Mouse (Mus musculus) heart, embryonic 10.5 days (tissue): ENCODE data around the gene Stx2. TPM values are rescaled to one million over a fixed set of nuclear protein-coding genes. Genes with fewer than 3 reads are reported as not detected.
"Not testable (repeated sequence)": the region's sequence is repeated elsewhere in the genome, so short reads cannot be mapped to it uniquely, and the experiment has no call there.

Experiments
- DNase-seq: peaks from one replicate; pipeline ENCODE4 v3.0.0-alpha.2; 2017; ENCODE audit warnings: low spot score
- H3K27ac ChIP-seq: fragments of 300-500 bp; sonication (generic); 2 replicates; pipeline ENCODE4 v1.5.1; 2016; ENCODE audit warnings: mild to moderate bottlenecking
- H3K27me3 ChIP-seq: fragments of 300-500 bp; sonication (generic); 2 replicates; pipeline ENCODE4 v1.6.1; 2016; ENCODE audit warnings: mild to moderate bottlenecking; ENCODE audit not compliant: poor library complexity, insufficient read depth, severe bottlenecking
- H3K36me3 ChIP-seq: fragments of 300-500 bp; sonication (generic); 2 replicates; pipeline ENCODE4 v1.6.1; 2016; ENCODE audit warnings: mild to moderate bottlenecking, moderate library complexity
- H3K4me1 ChIP-seq: fragments of 300-500 bp; sonication (generic); 2 replicates; pipeline ENCODE4 v1.6.1; 2016; ENCODE audit warnings: mild to moderate bottlenecking
- H3K4me3 ChIP-seq: fragments of 300-500 bp; sonication (generic); 2 replicates; pipeline ENCODE4 v1.5.1; 2016; ENCODE audit warnings: mild to moderate bottlenecking, moderate library complexity
- H3K9me3 ChIP-seq: fragments of 300-500 bp; sonication (generic); 2 replicates; pipeline ENCODE4 v1.6.1; 2016; ENCODE audit warnings: mild to moderate bottlenecking, moderate library complexity
- WGBS: fragments of 180-500 bp; shearing (Covaris S2); methylation state at CpG from one replicate; pipeline ENCODE4 v1.1.7; 2016; 5-methylcytosine and 5-hydroxymethylcytosine counted together
- polyA plus RNA-seq: library from polyadenylated mRNA; unstranded; fragments of >200 nt; fragmentation: Nextera tagmentation; extraction: Ambion mirVana; gene quantifications from 2 replicates; pipeline ENCODE4 v1.2.1, GENCODE M21; 2016

The Stx2 gene
- polyA plus RNA-seq, 1 experiment from 2014 or later = 23.9 TPM

DNA sequence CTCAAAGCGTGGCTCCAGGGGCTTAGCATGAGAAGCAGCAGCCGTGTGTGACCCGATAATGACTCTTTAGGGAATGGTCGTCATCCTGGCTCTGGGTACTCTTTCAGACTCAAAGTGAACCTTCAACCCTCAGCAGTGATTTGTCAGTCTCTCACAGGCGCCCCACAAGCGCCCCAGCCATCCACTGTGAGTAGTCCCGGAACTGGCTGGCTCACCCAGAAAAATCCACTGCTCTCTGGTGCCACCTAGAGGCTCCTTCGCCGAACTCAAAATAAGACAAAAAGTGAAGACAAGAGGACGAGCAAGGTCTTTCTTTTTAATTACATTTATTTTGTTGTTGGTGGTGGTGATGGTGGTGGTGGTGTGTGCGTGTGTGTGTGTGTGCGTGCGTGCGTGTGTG, 37.1 kb downstream of the Stx2 start:
- no peak overlapping the region for H3K27ac ChIP-seq
- H3K4me1 ChIP-seq = no peaks in the 10 kb centered on the region
- H3K27me3 ChIP-seq = no peaks in the 10 kb centered on the region
- H3K36me3 ChIP-seq = no peaks in the 10 kb centered on the region
- H3K9me3 ChIP-seq = no peaks in the 10 kb centered on the region
- no peak overlapping the region for H3K4me3 ChIP-seq
- no peak for DNase-seq
- WGBS = 18% methylated on average over 14 of the region's 14 CpGs

- H3K27me3 ChIP-seq = no peaks in the 10 kb centered on the region
- no peak for DNase-seq
- no peaks in the 10 kb centered on the region for H3K9me3 ChIP-seq
- WGBS = 60% methylated on average over 10 of the region's 10 CpGs
- H3K4me1 ChIP-seq = no peaks in the 10 kb centered on the region
- no peak overlapping the region for H3K27ac ChIP-seq
- no peaks in the 10 kb centered on the region for H3K36me3 ChIP-seq
- H3K4me3 ChIP-seq = no peak overlapping the region
These were observed 37.5 kb downstream of the Stx2 start for GRCm38 (mm10) chr5:128970878-128971277.

GRCm38 (mm10) chr5:128964353-128964752, 44.0 kb downstream of the Stx2 start:
- DNase-seq = no peak
- Histone ChIP-seq H3K27me3 (no peaks in the 10 kb centered on the region), H3K9me3 (peaks cover 11% of the 10 kb centered on the region), H3K36me3 (no peaks in the 10 kb centered on the region), H3K4me1 (no peaks in the 10 kb centered on the region), H3K4me3 (no peak overlapping the region), H3K27ac (no peak overlapping the region)
- WGBS = 50% methylated on average over 4 of the region's 4 CpGs

GRCm38 (mm10) chr5:128958916-128959315, 49.5 kb downstream of the Stx2 start:
- H3K27ac ChIP-seq = no peak overlapping the region
- no peaks in the 10 kb centered on the region for H3K36me3 ChIP-seq
- no peak for DNase-seq
- H3K27me3 ChIP-seq = no peaks in the 10 kb centered on the region
- H3K9me3 ChIP-seq = peaks cover 11% of the 10 kb centered on the region
- H3K4me1 ChIP-seq = no peaks in the 10 kb centered on the region
- H3K4me3 ChIP-seq = no peak overlapping the region
- WGBS = 85% methylated on average over 3 of the region's 3 CpGs

- Histone ChIP-seq H3K27me3 (peaks cover 41% of the 10 kb centered on the region), H3K4me1 (peaks cover 21% of the 10 kb centered on the region)
- H3K4me3 ChIP-seq, H3K27ac ChIP-seq, H3K9me3 ChIP-seq, H3K36me3 ChIP-seq, DNase-seq: not testable (repeated sequence)
- WGBS = 82% methylated on average over 5 of the region's 5 CpGs
These were observed 54.0 kb downstream of the Stx2 start for GRCm38 (mm10) chr5:128954371-128954770.

DNA sequence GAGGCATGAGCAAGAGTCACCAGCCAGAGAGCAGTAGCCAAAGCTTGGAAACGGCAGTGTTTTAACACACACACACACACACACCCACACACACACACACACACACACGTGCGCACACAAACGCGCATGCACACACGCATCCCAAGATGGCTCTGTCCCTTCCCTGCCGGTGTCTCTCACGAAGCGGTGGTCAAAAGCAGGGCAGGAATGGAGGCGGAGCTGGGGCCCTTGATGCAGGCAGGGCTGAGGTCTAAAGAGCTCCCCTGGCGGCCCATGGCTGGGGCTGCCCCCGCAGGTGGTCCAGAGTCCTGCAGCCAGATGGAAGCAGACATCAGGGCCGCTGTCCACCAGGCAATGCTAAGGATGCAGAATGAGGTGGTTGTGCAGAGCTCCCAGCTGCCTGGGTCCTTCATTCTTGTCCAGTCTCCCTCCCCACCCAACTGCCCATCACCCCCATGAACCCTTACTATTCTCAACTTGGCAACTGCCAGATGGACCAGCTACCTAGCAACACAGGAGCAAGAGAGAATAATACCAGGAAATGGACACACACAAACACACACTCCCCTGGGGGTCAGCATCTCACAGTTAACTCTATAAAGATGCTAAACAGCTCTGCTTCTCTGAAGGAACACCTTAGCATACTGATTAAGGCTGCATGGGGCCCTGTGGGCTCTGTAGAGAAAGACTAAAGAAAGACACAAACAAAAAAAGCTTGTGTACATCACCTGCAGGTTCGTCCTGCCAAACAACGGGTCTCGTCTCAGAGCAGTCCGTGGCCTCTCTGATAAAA, 54.9 kb downstream of the Stx2 start, which contains the start of gene Rimbp2:
Gene Rimbp2 (minus strand): TSS at position 209 of the 793 bp plus-strand sequence.
- Histone ChIP-seq H3K4me1 (peaks cover 21% of the 10 kb centered on the region), H3K27ac (peak within 1 kb of the TSS; percentile 59; the same call in 1 of the 2 replicates), H3K9me3 (0 out of 2 replicates have a peak, but pooled peaks cover 2% of the 10 kb centered on the region), H3K4me3 (peak within 1 kb of the TSS; percentile 63), H3K36me3 (no peaks in the 10 kb centered on the region), H3K27me3 (peaks cover 41% of the 10 kb centered on the region)
- DNase-seq = peak; percentile 84
- 11% methylated on average over 17 of the region's 17 CpGs for WGBS

DNA sequence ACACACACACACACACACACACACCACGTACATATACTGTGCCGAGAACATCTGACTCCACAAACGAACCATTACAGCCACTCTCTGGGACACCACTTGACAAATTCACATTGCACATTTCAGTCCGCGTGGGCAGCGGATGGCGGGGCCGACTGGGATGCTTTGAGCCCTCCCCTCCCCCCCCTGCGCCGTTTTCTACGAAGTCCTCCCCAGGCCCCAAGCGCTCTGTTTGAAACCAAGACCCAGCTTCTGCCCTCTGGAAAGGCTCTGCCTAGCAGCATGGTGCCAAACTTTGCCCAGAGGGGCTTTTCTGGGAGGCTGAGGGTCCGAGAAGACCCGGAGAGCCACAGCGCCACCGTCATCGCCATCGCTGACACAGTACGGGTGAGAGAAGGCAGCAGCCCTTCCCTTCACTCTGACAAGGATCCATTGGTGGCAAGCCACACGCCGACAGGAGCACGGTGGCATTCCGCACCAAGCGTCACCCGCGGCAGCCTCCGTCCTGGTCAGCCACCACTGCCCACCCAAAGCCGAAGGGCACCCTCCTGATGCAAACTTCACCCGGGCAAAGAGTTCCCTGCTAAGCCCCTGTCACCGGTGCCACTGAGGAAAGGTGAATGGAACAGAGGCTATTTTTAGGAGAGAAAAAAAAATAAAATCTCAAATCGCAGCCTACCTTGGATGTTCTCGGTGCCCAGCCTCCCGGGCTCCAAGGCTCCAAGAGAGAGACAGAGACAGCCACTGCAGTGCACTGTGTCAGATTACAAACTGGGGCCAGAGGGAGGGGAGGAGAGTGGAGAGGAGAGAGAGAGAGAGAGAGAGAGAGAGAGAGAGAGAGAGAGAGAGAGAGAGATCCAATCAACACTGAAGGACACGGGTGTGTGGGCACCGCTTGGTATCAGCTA, 55.8 kb downstream of the Stx2 start:
- no peak for DNase-seq
- 0 out of 2 replicates have a peak, but pooled peaks cover 2% of the 10 kb centered on the region for H3K9me3 ChIP-seq
- peaks cover 41% of the 10 kb centered on the region for H3K27me3 ChIP-seq
- H3K36me3 ChIP-seq = no peaks in the 10 kb centered on the region
- peak overlapping the region; percentile 59; the same call in 1 of the 2 replicates for H3K27ac ChIP-seq
- H3K4me3 ChIP-seq = peak overlapping the region; percentile 63
- H3K4me1 ChIP-seq = peaks cover 21% of the 10 kb centered on the region
- 2% methylated on average over 35 of the region's 35 CpGs for WGBS

DNA sequence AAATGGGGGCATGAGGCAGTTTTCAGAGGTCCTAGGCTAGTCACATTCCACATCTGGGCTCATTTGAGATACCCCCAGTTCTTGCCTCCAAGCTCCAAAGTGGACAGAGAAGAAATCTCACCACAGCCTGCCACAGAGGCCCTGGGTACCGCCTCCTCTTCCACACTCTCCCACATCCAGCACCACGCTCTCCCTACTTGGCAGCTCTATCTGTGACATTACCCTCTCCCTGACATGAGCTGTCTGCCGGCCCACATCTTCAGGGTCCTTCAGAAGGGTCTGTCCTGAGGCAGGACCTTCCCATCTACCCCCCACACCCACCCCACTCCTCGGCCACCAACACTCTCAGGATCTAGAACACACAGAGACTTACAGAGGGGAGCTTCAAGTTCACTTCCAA, 56.9 kb downstream of the Stx2 start:
- no peak overlapping the region for H3K27ac ChIP-seq
- H3K4me3 ChIP-seq = peak overlapping the region; percentile 63; the same call in 1 of the 2 replicates

GRCm38 (mm10) chr5:128947093-128947492, 61.3 kb downstream of the Stx2 start:
- H3K4me1 ChIP-seq = peaks cover 6% of the 10 kb centered on the region; the same call in 1 of the 2 replicates
- 78% methylated on average over 5 of the region's 5 CpGs for WGBS
- H3K4me3 ChIP-seq = no peak overlapping the region
- no peak overlapping the region for H3K27ac ChIP-seq
- H3K27me3 ChIP-seq = peaks cover 23% of the 10 kb centered on the region
- H3K36me3 ChIP-seq = no peaks in the 10 kb centered on the region
- DNase-seq = no peak
- 0 out of 2 replicates have a peak, but pooled peaks cover 2% of the 10 kb centered on the region for H3K9me3 ChIP-seq

More for the DNA sequence above, 56.9 kb downstream of the Stx2 start:
- WGBS = 32% methylated on average over 4 of the region's 4 CpGs
- Histone ChIP-seq H3K27me3 (peaks cover 41% of the 10 kb centered on the region), H3K4me1 (peaks cover 21% of the 10 kb centered on the region), H3K9me3 (0 out of 2 replicates have a peak, but pooled peaks cover 2% of the 10 kb centered on the region), H3K36me3 (no peaks in the 10 kb centered on the region)
- DNase-seq = no peak

DNA sequence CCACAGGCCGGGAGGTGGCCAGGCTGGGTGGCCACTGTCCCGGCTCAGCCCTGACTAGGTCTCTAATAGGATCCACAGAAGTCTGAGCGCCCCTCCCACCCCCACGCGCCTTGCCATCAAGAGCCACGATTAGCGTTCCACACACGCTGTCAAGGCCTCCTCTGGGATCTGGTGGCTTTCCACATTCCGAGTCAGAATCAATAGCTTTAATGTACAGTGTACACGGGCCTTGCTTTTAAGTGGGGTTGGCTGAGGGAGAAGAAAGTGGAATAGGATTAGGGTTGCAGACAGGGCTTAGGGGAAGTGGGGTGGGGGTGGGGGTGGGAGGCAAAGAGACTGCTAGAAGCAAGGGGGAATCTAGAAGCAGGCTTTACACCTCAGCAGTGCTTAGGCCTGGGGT, 67.9 kb downstream of the Stx2 start:
- DNase-seq = no peak
- 74% methylated on average over 10 of the region's 10 CpGs for WGBS
- H3K27me3 ChIP-seq = no peaks in the 10 kb centered on the region
- H3K36me3 ChIP-seq = no peaks in the 10 kb centered on the region
- H3K27ac ChIP-seq = no peak overlapping the region
- H3K9me3 ChIP-seq = no peaks in the 10 kb centered on the region
- no peaks in the 10 kb centered on the region for H3K4me1 ChIP-seq
- no peak overlapping the region for H3K4me3 ChIP-seq

GRCm38 (mm10) chr5:128935359-128935899, 72.9 kb downstream of the Stx2 start:
- no peak for DNase-seq
- Histone ChIP-seq H3K4me1 (no peaks in the 10 kb centered on the region), H3K4me3 (no peak overlapping the region), H3K27me3 (no peaks in the 10 kb centered on the region), H3K36me3 (no peaks in the 10 kb centered on the region), H3K27ac (no peak overlapping the region), H3K9me3 (no peaks in the 10 kb centered on the region)
- WGBS = 65% methylated on average over 6 of the region's 6 CpGs
